Mouse (Mus musculus) ZHBTc4 (cell line): ENCODE measurements around the gene Smyd3.
A peak's percentile ranks its signal among the peaks of the same experiment; 100 is the strongest.
"Not testable (repeated sequence)": the region's sequence is repeated elsewhere in the genome, so short reads cannot be mapped to it uniquely, and the experiment has no call there.

Experiments
- DNase-seq: peaks from one replicate; pipeline ENCODE4 v3.0.0-alpha.2; 2011; ENCODE audit warnings: low read depth, low spot score

The Smyd3 gene

GRCm38 (mm10) chr1:179170555-179170954, 347.3 kb downstream of the Smyd3 start:
- DNase-seq = no peak

GRCm38 (mm10) chr1:179169749-179170148, 348.1 kb downstream of the Smyd3 start:
- no peak for DNase-seq

GRCm38 (mm10) chr1:179169161-179169560, 348.7 kb downstream of the Smyd3 start:
- no peak for DNase-seq

GRCm38 (mm10) chr1:179164219-179164618, 353.6 kb downstream of the Smyd3 start:
- DNase-seq = not testable (repeated sequence)

DNA sequence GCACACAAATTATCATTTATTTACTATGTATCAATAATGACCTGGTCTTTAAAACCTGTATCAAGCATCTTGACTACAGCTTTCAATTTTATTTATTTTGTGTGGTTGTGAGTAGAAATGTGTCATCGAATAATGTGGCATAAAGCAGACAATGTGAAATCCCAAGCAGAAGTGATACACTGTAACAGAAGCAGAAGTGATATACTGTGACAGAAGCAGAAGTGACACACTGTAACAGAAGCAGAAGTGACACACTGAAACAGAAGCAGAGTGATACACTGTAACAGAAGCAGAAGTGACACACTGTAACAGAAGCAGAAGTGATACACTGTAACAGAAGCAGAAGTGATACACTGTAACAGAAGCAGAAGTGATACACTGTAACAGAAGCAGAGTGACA, 355.1 kb downstream of the Smyd3 start:
- DNase-seq = not testable (repeated sequence)

DNA sequence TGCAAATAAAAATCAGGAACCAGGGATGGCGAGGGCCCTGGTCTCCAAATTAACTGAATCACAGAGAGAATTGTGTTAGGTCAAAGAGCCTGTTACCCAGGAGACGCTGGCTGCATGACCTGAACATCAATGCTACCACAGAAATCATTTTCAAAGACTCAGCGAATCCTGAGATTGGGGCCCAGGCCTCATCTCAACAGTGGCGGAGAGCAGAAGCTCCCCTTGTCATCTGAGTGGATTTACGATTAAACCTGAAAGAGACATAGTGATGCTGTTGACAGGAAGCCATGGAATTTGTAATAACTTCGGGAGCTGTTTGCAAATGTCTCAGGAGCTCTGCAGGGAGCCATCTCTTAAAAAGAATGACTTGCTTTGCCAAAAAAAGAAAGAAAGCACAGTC, 355.9 kb downstream of the Smyd3 start:
- no peak for DNase-seq

- no peak for DNase-seq
Observed at GRCm38 (mm10) chr1:179160697-179161096, 357.1 kb downstream of the Smyd3 start.

DNA sequence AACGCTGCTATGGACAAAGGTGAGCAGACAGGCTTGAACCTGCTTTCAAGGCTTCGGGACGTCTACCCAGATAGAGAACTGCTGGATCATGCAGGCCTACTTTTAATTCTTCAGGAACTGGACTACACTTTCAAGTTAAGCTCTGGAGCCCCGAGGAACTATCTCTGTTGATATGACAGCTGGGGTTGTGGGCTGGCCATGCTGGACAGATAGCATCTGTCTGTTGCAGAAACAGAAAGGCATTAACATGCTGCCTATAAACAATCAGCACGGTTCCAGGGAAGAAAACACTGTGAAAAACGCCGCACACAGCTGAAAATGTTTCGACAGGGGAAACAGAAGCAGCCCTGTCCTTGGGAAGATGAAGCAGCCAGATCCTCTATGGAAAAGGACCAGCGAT, 365.5 kb downstream of the Smyd3 start:
- DNase-seq = no peak

- DNase-seq = no peak
Observed at GRCm38 (mm10) chr1:179151275-179151674, 366.6 kb downstream of the Smyd3 start.

GRCm38 (mm10) chr1:179149468-179150140, 368.2 kb downstream of the Smyd3 start:
- no peak for DNase-seq

DNA sequence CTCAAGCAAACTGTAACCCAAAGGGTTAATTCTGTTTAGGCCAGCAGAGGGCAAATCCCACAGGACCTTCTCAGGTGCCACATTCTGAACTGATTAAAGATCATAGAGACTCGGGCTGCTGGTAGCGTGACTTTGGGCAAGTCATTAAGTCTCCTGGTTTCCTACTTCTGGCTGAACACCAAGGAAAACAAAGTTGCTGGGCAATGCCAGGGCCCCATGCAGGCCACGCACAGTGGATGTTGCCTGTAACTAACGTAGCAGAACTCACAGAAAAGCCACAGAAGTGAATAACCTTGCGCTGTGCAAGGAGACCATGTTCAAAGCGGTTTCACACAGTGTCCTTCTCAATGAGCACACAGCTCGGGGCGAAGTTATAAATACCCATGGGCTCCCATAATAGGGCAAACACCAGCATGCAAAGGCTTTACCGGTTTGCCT, 371.1 kb downstream of the Smyd3 start:
- DNase-seq = no peak

DNA sequence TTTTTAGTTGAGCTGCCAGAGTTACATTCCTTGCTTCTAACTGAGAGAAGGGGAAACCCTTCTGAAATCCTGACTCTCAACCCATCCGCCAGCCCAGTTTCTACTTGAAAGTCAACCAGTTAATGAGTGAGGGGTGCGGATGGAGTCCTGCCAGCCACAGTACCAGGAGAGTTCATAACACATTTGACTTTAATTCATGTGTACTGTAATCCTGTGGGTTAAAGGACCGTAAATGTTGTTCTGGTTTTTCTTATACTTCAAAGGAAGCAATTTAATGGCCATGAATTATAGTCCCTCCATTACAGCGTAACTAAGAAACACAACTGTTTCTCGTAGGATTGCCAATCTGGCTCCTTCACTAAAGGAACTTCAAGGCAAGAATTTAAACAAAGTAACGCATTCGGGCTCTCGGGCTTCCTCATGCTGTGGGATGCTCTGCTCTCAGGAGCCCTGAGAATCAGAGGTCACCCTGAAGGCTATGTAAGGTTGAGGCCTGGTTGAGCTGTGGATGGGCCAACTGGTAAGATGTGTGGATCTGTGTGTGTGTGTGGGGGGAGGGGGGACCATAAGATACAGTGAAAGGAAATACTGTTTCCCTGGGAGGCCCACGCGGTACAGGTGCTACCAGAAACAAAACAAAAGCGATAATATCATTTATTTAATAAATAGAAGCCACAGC, 374.5 kb downstream of the Smyd3 start:
- no peak for DNase-seq

DNA sequence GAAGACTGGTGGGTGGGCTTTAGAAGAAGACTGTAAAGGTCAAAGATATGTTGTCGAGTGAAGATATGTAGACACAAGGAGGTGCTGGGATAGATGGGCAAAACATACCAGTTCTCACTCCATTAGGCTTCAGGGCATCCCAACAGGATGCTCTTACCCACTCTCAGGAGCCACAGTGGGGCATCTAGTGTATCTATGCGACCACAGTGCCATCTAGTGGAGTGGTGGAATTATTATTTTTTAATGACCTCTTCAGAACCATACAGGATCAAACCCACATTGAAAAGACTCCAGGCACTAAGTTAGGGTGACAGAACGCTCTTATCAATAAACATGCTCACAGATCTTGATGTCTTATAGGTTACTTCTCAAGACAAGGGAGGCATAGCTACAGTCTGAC, 375.7 kb downstream of the Smyd3 start:
- DNase-seq = peak; percentile 72

- no peak for DNase-seq
Observed at GRCm38 (mm10) chr1:179141071-179141650, 376.7 kb downstream of the Smyd3 start.

DNA sequence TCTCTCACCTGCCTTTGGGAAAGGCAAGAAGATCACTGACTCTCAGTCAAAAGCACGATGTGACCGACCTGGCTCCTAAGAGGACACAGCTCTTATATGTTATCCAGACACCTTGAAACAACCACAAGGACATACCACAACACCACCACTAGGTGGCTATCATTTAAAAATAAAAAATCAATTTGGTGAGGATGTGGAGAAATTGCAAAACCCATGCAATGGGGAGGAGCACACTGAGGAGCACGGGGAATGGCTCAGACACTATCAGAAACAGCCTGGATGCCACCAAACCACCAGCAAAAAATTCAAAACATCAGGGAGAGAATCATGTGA, 380.7 kb downstream of the Smyd3 start:
- no peak for DNase-seq

DNA sequence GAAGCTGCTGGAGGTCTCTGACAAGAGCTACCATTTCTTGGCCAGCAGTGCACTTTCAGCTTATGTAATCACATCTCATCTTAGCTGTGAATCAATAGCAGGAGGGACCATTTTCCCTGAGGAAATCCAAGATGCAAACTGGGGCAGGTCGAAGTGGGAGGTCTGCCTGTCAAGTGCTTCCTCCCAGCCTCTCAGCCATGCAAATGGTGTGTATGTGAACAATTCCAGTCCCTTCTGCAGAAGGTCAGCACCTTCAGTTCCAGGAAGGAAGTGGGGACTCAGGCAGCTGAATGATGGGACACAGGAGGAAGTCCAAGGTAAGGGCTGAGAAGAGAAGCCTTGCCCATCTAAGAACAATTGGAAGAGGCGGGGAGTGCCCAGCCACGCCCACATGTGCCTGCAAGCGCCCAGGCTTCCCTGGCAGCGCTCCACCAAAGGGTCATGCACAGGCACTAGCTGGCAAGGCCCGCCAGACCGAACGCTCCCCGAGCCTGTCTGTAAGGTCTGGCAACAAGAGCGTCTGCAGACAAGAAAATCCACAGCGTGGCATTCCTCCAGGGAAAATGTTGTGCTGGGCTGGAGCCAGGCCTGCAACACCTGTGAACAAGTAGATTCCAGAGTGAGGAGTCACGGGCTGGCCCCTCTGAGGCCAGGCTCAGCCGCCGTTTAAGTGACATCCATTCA, 381.2 kb downstream of the Smyd3 start:
- peak; percentile 58 for DNase-seq

DNA sequence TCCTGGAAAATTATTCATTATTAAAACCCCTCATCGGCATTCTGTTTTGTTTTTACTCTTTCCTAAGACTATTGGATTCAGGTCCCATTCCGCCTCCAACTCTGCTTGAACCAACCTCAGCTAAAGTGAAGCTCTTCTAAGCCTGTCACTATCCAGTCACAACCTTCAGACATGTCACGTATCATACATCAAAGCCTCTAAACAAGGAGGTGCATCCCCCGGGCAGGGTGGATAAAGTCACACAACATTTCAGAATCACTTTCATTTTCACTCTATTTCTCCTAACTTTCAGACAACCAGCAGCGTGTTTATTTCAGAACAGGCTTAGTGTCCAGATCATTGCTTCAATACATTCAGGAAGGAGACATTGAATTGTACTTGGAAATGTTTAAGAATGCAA, 387.8 kb downstream of the Smyd3 start:
- no peak for DNase-seq

DNA sequence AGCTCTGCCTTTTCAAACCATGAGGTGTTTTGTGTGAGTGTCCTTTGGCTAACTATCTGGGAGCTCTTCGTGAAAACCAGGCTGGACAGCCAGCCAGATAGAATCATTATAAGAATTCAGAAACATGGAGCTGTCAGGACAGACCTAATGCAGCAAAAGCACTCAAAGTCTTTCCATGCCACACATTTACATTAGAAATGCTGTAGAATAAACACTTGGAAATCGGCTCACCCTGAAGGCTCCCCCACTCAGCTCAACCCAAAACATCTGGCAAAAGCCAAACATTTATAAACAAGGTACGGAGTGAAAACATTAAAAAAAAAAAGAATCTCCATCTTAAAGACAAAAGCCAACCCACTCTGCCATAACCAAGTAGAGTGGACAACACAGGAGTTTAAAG, 391.6 kb downstream of the Smyd3 start:
- no peak for DNase-seq

GRCm38 (mm10) chr1:179122476-179123229, 395.2 kb downstream of the Smyd3 start:
- DNase-seq = no peak

- DNase-seq = no peak
Observed at GRCm38 (mm10) chr1:179120217-179120966, 397.4 kb downstream of the Smyd3 start.

DNA sequence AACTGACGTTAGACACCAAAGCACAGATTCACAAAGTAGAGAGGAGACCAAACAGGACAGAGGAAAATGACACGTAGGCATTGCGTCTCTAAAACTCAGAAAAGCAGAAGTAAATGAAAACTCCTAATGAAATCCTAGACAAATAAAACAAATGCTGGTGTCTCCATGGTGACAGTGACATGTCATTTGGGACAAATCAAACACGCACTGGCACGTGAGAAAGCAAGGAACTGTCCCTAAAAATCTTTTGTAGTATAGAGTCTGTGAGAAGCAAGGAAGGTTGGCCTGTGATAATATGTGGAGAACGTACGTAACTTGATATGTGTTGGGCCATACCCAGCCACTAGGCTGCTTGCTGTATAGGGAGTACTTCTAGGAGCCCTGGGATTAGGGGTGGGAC, 399.2 kb downstream of the Smyd3 start:
- no peak for DNase-seq
